Mouse (Mus musculus): ENCODE measurements around the gene 4933427D14Rik. TPM values are rescaled to one million over a fixed set of nuclear protein-coding genes. Genes with fewer than 3 reads are reported as not detected.

4933427D14Rik gene
- 7.2 and 7.3 TPM in 2 replicates for polyA plus RNA-seq (2012; rRNA removed)

GRCm38 (mm10) chr11:72207204-72207833 is at the start of gene 4933427D14Rik, which contains the start of gene Txndc17:
TSS of gene 4933427D14Rik (minus strand) at chr11:72207459.
TSS of gene Txndc17 (plus strand) at chr11:72207547.
- no peak for DNase-seq (ENCODE audit: low read depth)

GRCm38 (mm10) chr11:72256441-72256840 is 49.2 kb upstream of the 4933427D14Rik start:
- no peak for DNase-seq (ENCODE audit: low read depth)

GRCm38 (mm10) chr11:72255629-72256028 is 48.4 kb upstream of the 4933427D14Rik start:
- no peak for DNase-seq (ENCODE audit: low read depth)

- no peak for DNase-seq (ENCODE audit: low read depth)
Observed at GRCm38 (mm10) chr11:72245196-72245753, 38.0 kb upstream of the 4933427D14Rik start.

GRCm38 (mm10) chr11:72240062-72240860 is 33.0 kb upstream of the 4933427D14Rik start:
- DNase-seq (ENCODE audit: low read depth) = no peak

GRCm38 (mm10) chr11:72234013-72234412 is 26.8 kb upstream of the 4933427D14Rik start:
- no peak for DNase-seq (ENCODE audit: low read depth)

GRCm38 (mm10) chr11:72232991-72233390 is 25.7 kb upstream of the 4933427D14Rik start:
- no peak for DNase-seq (ENCODE audit: low read depth)

- no peak for DNase-seq (ENCODE audit: low read depth)
Observed at GRCm38 (mm10) chr11:72232068-72232467, 24.8 kb upstream of the 4933427D14Rik start.

- no peak for DNase-seq (ENCODE audit: low read depth)
Observed at GRCm38 (mm10) chr11:72228513-72228912, 21.3 kb upstream of the 4933427D14Rik start.

- no peak for DNase-seq (ENCODE audit: low read depth)
Observed at GRCm38 (mm10) chr11:72226901-72227300, 19.6 kb upstream of the 4933427D14Rik start.

- no peak for DNase-seq (ENCODE audit: low read depth)
Observed at GRCm38 (mm10) chr11:72226020-72226791, 18.9 kb upstream of the 4933427D14Rik start.

- no peak for DNase-seq (ENCODE audit: low read depth)
Observed at GRCm38 (mm10) chr11:72224865-72225264, 17.6 kb upstream of the 4933427D14Rik start.

GRCm38 (mm10) chr11:72223414-72223813 is 16.2 kb upstream of the 4933427D14Rik start:
- no peak for DNase-seq (ENCODE audit: low read depth)

- no peak for DNase-seq (ENCODE audit: low read depth)
Observed at GRCm38 (mm10) chr11:72221278-72221677, 14.0 kb upstream of the 4933427D14Rik start.

GRCm38 (mm10) chr11:72217116-72217515 is 9.9 kb upstream of the 4933427D14Rik start:
- DNase-seq (ENCODE audit: low read depth) = no peak

GRCm38 (mm10) chr11:72215410-72215797 is 8.1 kb upstream of the 4933427D14Rik start, which contains the start of gene Med31:
TSS of gene Med31 (minus strand) at chr11:72215592.
- no peak for DNase-seq (ENCODE audit: low read depth)

GRCm38 (mm10) chr11:72214591-72215409 is 7.5 kb upstream of the 4933427D14Rik start:
- DNase-seq (ENCODE audit: low read depth) = no peak

GRCm38 (mm10) chr11:72207834-72208377 is 647 bp upstream of the 4933427D14Rik start:
- no peak for DNase-seq (ENCODE audit: low read depth)

- DNase-seq (ENCODE audit: low read depth) = no peak
Observed at GRCm38 (mm10) chr11:72206341-72207203, 687 bp downstream of the 4933427D14Rik start, which contains the start of gene Gm43951. TSS of gene Gm43951 (minus strand) at chr11:72206840.

GRCm38 (mm10) chr11:72205256-72205655 is 2.0 kb downstream of the 4933427D14Rik start:
- no peak for DNase-seq (ENCODE audit: low read depth)

All from gonadal fat pad, adult 2 months (tissue).